Mouse (Mus musculus): ENCODE results near the gene Sik2.

The Sik2 gene

DNA sequence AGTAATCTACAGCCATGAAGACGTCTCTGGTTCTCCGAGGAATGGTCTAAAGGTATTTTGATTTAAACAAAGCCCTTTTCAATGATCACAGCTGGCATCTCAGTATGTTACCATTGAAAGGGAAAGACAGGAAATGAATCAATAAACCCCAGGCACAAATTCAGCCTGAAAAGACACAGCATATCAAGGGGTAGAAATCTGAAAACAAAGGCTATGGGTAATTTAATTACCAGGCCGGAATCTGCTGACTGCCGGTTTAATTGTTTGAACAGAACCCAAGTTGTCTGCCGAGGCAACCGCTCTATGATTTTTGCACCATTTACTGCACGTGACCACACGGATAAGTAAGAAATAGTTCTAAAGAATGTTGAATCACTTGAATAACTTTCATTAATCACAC is 22.8 kb downstream of the Sik2 start:
- no peak for DNase-seq (ENCODE audit: low spot score in 2 of 2)

DNA sequence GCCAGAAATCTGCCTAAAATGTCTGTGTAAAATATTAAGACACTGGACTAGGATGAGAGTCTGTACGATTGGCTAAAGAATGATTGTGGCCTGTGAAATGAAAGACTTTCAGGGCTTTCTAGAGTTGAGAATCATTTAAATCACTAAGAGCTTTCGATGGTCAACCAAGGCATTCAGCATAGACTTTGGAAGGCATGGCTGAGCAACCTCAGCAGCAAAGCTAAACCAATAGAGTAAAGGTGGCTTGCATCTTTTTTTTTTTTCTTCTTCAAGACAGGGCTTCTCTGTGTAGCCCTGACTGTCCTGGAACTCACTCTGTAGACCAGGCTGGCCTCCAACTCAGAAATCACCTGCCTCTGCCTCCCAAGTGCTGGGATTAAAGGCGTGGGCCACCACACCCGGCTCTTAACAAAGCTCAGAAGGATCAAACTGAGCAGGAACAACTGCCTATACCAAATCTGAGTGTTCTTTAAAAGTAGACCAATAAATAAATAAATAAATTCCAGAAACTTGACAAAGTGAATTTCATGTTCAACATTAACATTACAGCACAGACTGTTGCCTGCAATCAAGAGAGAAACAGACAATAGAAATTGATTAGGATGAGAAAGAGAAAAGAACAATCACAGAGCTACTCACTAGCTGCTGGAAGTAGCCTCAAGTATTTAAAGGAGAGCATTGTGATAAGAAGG is 27.2 kb downstream of the Sik2 start:
- DNase-seq (ENCODE audit: low spot score in 2 of 2) = no peak

DNA sequence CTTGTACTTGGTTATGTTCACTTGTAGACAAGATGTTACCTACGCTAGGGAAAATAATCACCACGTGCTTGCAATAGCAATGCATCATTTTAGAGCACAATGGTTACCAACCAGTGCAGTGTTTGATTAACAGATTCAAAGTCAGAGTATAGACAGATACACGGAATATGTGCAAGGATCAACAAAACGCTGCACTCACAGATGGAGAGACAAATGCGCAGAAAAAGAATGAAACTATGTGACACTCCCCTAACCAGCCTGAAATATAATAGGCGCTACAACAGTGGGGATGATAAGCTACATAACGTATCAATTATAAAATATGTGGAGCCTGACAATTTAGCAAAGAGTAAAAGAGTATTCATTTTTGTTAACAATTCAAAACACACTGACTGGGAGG is 34.2 kb downstream of the Sik2 start:
- no peak for DNase-seq (ENCODE audit: low spot score in 2 of 2)

DNA sequence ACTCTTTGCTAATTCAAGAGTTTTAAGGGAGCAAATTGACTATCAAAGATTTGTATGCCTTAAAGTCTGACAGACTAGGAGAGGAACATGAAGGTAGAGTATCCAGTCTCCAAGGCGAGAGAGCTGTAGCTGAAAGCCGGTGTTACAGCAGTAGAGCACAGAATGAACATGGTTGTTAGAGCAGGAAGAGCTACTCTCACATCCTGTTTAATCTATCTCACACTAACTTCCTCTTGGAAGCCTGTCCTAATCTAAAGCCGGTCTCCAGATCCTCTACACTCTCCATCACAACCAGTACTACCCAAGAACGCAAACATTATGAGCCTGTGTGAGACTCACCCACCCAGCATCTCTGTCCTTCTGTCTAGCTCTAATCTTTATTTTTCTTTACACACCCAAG is 38.5 kb downstream of the Sik2 start:
- DNase-seq (ENCODE audit: low spot score in 2 of 2) = no peak

DNA sequence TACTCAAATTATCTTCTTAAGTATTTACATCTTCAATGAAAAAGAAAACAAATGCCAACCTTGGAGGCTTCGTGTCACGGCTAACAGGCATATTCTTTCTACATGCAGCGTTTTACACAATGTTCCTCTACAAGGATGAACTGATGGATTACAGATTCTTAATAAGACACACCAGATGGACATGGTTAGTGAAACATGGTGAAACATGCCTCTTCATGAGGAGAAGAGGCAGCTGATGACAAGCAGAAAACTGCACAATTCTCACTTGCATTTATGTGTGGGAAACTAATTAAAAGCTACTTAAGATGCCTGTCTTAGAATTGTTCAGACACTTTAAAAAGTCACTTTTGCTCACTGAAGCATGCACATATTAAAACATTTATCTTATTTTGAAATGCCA is 39.6 kb downstream of the Sik2 start:
- DNase-seq (ENCODE audit: low spot score in 2 of 2) = no peak

DNA sequence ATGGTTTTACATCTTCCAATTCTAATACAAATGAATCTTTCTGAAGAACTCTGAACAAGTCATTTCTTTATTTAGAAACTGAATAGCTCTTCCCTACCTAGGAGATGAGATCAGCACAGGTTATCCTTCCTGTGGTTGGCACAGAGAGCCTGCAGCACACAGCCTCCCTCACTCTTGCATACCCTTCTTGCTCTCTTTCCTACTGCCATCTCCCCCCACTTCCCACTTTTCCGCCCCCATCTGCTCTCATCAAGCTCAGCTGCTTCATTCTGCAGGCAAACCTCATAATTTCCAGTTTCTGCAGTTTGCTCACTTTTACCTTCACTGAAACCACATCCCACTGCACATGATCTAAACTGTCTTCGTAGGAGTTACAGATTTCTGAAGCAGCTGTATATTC is 42.6 kb downstream of the Sik2 start:
- no peak for DNase-seq (ENCODE audit: low spot score in 2 of 2)

DNA sequence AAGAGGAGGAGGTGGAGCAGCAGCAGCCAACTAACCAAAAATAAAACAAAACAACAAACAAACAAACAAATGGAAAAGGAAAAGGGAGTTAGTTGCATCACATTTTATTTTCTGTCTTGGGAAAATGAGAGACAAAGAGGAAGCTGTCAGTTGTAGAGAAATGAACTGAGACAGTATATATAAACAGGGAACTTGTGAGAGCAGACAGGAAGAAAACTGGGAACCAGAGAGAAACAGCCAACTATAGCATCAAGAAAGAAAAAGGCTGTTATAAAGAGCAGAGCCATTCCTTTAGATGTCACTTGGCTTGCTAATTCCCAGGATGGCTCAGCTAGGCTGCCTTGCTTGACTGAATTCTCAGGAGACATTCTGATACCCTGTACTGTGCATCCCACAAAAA is 43.5 kb downstream of the Sik2 start:
- no peak for DNase-seq (ENCODE audit: low spot score in 2 of 2)

DNA sequence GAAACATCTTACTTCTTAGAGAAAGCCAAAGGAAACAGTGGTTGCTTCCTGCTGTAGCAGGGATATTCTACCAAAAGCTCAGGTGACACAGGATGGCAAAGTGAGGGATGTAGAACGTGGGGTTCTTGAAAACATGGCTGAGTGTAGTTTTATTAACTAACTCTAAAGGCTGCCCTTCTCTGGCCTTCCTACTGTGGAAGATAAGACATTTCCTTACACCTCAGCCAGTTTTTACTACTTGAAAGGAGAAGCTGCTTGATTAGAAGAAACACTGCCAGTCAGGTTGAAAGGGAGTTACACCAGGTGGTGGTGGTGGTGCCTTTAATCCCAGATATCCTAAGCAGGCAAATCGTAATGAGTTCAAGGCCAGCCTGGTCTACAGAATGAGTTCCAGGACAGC is 44.0 kb downstream of the Sik2 start:
- no peak for DNase-seq (ENCODE audit: low spot score in 2 of 2)

DNA sequence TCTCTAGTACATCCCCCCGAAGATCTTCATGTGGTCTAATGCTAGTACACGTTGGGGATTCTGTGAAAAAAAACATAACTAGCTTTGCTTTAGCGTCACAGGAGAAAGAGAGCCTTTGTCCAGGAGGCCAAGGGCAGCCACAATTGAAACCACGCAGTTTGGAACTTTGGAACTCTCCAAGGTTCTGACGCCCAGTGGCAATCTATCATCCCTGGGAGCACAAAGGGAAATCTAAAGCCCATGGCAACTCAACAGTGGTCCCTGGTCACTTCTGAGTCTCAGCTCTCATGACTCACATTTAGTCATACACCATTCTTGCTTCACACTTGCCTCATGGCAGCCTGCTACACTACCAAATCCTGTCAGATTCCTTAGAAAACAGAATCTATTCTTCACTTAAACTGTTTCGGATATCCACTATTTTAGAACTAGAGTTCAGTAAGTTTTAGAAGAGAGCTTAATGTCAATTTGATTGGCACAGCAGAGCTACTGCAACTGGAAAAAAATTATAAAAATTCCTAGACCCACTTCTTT is 50.9 kb downstream of the Sik2 start:
- DNase-seq (ENCODE audit: low spot score in 2 of 2) = no peak

DNA sequence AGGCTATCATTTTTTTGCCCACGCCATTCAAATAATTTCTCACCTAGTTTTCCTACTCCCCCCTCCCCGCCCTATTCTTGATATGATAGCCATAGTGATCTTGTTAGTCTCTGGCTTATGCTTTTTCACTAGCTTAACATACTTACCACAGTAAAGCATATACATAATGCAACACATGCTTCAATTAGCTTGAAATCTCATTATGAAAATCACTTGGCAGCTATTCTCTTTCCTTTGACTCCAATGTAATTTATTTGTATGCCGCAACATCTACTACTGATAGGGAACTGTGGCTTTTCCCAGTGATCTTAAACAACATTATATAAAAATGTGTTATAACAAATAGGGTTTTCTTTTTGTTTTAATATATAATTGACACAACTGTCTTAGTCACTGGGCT is 53.7 kb downstream of the Sik2 start:
- no peak for DNase-seq (ENCODE audit: low spot score in 2 of 2)

DNA sequence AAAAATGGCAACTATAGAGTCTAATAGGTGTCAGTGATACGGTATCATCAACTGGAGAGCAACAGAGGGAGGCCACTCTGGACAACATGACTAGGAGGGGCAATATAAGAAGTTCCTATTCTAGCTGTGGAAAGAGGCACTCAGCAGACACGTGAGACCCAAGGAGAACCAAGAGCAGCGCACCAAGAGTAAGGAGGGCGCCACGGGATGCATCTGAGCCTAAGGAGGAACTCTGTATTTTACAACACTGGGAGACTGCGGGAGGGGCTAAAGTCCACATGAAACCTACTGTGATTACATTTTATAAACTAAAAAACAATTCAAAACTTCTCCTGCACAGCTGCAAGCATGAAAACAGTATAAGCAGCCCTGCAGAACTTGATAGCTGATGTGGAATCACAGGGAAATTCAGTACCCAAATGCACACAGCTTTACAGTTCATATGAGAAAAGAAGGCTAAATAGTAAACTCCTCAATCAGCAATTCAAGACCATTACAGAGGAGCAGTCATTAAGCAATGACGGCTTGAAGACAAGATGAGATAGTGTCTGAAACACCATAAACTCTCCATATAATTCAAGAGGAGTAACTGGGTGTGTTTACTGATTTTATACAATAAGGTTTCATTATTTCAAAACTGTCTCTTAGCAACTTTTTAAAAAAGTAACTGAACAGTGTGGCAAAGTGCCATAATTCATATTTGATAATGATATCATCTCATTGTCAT is 60.6 kb downstream of the Sik2 start:
- DNase-seq (ENCODE audit: low spot score in 2 of 2) = no peak

DNA sequence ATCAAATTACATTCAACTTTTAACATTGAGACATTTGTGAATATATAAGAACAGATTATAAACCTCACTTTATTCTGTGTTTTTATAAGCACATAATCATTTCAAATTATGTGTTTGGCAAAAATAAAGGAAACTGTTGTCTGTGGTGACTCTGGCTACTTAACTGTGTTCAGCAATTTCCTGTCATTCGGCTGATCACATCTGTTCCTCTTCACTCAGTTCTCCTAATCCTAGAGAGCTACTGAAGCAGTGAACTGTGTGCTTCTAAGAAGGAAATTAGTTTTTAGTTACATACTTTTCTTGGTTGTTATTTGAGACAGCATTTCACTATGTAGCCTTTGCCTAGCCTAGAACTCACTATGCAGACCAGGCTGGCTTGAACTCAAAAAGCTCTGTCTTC is 62.5 kb downstream of the Sik2 start:
- DNase-seq (ENCODE audit: low spot score in 2 of 2) = no peak

DNA sequence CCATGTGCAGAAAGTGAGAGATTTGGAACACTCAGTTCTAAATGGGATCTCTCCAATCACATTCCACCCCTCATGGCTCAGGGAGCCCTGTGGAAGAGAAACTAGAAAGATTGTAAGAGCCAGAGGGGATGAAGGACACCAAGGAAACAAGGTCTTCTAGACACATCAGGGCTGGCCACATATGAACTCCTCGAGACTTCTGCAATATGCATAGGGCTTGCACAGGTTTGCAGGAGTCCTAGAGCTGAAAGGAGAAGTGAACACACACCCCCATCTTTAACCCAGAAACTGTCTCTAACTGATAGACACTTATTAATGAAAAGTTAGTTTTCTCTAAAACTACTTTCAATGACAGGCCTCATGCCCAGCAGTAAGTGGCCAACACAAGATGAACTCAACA is 64.0 kb downstream of the Sik2 start:
- no peak for DNase-seq (ENCODE audit: low spot score in 2 of 2)

DNA sequence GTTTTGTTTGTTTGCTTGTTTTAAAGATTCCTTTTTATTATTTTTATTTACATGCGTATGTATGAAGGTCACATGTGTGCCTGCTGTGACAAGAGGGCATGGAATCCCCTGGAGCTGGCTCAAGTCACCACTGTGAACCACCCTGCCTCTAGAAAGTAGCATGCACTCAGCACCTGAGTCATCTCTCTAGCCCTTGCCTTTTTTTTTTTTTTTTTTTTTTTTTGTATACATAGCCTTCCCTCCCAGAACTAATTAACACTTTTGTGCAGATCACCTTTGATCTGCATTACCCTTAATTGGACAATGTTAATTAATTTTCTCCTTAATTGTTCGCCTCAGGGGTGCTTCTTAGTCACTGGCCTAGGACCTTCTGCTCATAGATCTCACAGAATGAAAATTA is 66.2 kb downstream of the Sik2 start:
- no peak for DNase-seq (ENCODE audit: low spot score in 2 of 2)

DNA sequence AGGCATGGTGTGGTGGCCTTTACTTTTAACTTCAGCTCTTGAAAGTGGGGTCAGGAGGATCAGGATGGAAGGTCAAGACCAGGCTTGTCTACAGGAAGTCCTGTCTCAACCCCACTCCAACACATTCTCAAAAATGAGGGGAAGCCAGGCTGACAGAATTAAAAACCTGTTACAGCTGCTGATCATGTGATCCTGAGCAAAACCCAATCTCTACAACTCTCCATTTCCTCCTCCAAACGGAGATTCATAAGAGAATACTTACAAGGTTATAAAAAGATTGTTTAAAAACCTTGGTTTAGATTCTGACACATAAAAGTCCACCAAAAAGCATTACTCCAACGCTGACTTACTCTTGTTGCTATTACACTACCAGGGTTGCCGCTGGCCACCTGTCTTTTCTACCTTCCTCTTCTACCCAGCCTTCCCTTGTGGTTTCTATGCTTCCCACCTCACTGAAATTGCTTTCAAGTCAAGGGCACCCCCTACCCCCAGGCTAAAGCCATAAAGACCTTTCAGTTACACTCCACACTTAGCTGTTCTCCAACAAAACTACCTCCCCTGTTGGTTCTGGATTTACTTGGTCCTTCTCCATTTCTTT is 67.0 kb downstream of the Sik2 start:
- no peak for DNase-seq (ENCODE audit: low spot score in 2 of 2)

DNA sequence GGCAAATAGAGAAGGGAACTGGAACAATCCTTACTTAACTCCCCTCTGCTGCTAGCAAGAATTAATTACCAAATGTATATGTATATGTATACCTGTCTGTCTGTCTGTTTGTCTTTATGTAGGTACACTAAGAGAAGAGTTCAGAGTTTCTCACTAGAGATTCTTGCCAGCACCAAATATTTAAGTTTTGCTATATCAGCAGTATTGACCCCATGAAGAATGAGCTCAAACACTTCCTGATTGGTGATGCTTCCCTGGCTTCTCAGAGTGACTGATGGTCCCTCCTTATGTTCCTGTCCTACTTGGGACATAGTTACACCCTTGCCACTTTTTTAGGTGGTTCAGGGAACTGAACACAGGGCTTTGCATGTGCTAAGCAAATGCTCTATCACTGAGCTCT is 78.9 kb downstream of the Sik2 start:
- DNase-seq (ENCODE audit: low spot score in 2 of 2) = no peak

DNA sequence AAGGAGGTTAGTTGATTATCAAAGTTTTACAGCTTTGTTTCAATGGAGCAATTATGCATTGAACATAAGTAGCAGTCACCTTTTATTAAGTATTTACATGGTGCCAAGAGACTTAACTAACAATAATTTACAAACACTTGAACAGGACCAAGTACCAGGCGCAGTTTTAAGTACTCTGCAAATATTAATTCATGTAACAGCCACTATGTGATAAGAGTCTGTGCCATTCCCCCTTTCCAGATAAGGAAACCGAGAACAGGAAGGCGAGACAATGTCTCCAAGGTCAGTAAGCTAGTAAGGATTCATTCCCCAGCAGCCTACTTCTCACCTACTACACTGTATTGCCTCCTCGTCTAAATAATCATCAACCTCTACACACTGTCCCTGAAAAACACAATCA is 83.1 kb downstream of the Sik2 start:
- no peak for DNase-seq (ENCODE audit: low spot score in 2 of 2)

DNA sequence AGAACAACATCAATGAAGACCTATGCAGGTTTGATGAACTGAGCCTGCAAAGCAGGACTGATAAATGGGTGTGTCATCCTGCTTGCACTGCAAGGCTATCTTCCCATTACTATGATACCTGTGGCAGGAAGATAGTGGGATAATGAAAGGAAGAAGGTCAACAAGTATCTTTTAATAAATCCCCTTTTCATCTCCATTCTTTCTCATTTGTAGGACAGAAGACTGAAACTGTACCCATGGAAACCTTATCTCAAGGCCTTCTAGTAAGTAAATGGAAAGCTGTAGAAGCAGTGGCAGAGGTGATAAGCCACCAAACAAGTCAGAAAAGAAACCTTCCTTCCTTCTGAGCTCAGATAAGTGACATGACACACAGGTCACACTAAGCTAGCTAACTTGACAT is 84.4 kb downstream of the Sik2 start:
- DNase-seq (ENCODE audit: low spot score in 2 of 2) = no peak

DNA sequence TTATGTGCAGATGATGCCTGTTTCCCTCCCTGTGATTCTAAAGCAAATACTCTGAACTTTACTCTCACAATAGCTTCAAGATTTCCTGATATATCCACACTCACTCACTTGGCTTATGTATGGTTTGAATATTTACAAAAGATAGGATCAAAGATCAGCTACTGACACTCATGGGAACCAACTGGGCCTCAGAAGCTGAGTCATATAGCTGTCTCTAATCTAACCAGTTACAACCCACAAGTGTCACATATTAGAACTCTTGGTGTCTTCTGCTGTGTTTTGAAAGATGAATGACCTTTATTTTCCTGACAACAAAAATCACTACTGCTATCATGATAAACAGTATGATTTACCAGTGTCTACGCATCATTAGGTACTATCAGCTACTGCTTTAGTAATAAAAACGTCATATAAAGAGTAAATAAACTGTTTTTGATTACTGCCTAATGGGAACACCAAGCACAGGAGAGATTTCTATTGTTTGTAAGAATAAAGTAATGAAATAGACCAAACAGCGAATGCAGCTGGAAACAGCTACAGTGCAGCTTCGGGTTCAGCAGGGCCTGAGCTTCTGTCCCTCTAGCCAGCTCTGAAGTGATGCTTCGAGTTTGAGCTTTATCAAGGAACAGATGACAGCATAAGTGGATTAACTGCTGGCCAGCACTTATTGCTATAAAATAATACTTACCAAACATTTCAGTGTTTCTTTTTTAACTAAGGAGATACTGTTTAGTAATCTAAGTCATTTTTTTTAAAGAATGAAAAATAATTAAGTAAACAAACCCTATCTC is 86.3 kb downstream of the Sik2 start:
- DNase-seq (ENCODE audit: low spot score in 2 of 2) = no peak

DNA sequence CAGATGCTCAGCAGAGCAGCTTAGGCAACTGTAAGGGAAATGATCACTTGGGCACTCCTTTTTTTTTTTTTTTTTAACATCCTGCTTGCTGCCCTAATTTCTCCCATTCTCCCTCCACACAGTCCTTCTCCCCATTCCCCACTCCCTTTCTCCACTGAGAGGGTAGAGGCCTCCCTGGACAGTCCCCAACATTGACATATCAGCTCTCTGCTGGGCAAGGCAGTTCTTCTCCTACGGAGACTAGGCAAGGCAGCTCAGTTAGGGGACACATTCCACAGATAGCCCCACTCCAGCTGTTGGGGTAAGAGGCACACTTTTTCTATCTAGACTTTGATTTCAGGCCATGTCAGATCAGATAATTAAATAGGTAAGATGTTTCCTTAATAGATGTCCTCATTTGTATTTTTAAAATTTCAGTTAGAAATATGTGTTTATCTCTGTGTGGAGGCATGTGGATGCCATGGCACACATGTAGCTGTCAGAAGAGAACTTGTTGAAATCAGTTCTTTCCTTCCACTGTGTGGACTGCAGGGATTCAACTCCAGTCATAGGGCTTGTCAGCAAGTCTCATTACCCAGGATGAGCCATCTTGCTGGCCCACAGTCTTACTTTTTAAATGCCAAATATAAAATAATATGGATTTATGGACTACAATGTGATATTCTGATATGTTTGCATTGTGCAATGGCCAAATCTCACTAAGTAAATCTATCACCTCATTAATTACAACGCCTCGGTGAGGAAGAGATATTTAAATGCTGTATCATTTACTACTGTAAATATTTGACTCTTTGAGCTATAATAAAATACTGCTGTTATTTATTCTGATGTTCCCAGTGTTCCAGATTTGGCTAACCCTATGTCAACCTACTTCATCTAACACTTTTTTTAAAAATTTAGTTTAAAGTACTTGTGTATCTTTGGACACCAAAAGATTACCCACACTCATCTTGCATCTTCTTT is 87.7 kb downstream of the Sik2 start:
- DNase-seq (ENCODE audit: low spot score in 2 of 2) = no peak

DNA sequence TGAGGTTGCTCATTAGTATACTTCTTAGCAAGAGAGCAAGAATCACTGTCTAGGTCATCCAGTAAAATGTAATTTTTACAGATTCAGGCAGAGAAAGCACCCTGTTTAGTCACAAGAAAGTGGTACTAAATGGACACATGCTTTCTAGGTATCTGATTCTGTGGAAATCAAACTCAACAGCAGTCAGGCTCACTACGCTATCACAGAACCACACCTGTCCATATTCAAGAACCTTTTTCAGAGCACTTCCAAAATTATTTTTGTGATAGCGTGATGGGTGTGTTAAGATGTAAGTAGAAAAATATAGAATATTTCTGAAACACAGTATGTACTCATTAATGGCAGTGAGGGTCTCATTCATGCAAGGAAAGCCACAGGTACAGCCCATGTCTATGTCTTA is 89.3 kb downstream of the Sik2 start:
- DNase-seq (ENCODE audit: low spot score in 2 of 2) = no peak

All from spleen, postnatal 10 days (tissue).